Mouse (Mus musculus) c-Kit-positive CD71-negative TER-119-negative erythroid progenitor cells, embryonic 14.5 days (primary cell): ENCODE data around the gene Tet3.

ENCODE experiments used
- DNase-seq: peaks from one replicate; pipeline ENCODE4 v3.0.0-alpha.2; 2013; ENCODE audit warnings: low read depth

Gene Tet3

DNA sequence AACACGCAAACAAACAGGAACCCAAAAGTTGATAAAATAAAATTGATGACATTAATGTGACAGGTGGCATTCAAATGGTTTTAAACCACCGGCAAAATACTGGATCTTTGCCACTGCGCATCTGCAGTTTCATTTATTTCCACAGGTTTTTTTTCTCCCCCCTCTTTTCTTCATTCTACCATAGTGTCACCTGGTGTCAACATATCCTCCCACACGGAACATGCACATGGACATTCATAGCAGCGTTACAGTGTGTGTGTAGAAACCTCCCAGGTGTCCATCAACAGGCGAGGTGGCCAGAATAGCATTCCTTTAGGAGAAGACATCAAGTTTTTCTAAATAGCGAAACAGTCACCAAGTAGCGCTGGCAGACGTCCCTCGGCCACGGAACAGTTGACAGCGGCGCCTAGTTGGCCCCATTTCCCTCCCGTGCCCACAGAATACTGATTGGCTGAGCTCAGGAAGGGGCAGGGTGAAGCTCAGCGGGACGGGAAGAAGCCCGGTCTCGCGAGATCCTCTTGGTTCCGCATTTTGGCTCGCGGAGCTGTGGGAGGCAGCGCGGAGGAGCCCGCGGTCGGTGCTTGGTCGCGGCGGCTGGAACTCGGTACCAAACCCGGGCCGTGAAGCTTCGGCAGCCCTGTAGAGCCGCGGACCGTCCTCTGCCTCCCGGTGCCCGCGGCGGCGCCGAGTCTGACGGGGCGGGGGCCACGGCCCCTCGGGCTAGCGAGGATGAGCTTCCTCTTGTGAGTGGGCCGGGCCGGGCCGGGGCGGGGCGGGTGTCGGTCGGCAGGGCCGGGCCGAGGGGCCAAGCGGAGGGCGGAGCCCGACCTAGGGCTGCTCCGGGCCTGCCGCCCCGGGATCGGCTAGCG, 133.1 kb downstream of the Tet3 start, which contains the start of the genes Mthfd2 and Mob1a:
Gene Mthfd2 (minus strand): TSS at position 384 of the 869 bp plus-strand sequence.
Gene Mob1a (plus strand): TSS at position 492 of the 869 bp plus-strand sequence.
- DNase-seq, result peak; percentile 93

DNA sequence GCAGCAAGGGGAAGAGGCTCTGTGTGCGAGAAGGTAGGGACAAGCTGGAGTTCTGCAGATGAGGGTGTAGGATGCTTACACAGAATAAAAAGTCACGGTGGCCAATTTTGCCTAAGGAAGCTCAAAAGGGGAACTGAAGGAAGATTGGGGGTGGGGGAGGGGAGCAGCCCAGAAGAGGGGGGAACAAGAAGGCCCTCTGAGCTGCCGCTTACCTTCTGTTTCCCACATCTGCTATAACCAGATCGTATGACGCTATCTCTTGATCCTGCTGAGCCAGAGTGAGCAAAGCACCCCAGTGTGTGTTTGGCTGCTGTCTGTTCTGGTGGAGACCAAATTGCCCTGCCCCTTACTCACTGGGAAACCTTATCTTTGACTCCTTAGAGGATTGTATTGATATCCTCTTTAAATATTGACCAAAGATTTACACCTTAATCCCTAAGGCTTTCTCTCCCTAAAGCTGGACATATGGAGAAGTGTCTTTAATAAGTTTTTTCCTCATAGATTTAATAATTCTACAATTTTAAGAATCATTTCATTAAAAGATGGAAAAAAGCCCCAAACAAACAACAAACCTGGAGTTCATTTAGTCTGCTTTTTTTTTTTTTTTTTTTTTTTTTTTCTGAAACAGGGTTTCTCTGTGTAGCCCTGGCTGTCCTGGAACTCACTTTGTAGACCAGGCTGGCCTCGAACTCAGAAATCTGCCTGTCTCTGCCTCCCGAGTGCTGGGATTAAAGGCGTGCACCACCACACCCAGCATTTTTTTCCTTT, 135.0 kb downstream of the Tet3 start:
- peak; percentile 49 for DNase-seq

DNA sequence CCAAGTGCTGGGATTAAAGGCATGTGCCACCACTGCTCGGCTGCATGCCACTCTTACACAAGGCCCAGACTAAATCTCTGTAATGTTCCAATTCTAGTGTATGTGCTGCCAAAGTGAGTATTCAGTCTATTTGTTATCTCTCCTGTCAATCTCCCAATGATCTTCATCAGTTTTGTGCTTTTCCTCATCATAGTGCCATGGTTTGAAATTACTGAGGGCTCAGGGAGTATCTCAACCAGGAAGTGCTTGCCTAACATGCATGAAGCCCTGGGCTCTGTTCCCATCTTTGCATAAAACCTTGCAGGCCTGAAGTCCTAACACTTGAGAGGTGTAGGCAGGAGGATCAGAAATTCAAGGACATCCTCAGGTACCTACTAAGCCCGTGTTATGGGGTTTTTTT, 136.1 kb downstream of the Tet3 start:
- DNase-seq, result no peak

DNA sequence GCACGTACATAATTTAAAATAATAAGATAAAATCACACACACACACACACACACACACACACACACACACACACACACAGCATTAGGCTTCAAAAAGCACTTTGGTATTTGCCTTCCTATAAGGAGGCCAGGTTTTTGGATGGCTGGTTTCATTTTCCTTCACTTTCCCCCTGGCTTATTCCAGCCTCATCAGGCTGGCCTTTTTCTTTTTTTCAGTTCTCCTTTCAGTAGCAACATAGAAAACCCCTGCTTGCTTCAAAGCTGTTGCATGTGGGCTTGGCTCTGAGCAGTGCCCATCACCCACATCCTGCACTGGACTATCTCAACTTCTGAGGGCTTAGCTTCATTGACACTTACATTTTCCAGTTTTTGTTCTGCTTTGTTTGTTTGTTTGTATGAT, 137.0 kb downstream of the Tet3 start:
- DNase-seq, result no peak

DNA sequence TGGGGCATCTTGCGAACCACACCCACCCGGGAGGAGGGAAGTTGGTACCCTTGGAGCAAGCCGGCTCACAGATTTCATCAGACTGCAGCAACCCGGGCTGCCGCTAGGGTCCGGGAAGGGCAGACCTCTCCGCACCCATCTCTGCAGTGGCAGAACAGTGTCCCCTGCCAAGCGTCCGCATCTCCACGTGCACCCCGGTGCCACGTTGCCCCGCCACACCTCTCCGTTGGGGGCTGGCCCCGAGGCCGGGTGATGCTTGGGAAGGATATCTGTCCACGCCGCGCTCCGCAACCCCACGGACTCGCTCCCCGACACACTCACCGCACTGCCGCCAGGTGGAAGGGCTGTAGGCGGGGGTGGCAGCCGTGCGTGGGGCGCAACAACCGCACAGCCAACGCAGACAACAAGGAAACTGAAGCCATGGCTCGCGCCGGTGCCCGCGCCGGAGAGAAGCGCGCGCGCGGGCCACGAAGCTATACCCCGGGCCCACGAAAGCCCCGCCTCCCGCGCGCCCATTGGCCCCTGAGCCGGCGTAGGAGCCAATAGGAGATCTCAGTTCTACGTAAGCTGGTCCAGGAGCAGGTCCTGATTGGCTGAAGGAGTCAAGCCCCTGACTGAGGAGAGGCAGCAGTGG, 141.7 kb downstream of the Tet3 start:
- peak; percentile 79 for DNase-seq

DNA sequence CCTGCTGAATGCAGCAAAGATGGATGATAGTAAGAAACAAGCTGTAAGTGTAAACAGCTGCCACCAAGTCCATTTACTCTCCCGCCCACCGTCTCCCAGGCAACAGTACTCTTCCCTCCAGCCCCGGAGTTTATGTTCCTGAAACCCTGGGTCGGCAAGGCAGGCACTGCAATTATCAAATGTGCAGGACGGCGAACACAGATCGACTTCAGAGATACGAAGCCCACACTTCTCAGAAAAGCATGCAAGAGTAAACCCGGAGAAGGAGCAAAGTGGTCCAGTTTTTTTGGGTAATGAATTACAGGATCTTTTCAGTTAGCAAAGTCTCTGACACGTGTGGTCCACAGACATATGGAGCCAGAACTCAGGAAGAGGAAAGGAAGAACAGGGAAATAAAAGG, 142.9 kb downstream of the Tet3 start:
- DNase-seq, result no peak

DNA sequence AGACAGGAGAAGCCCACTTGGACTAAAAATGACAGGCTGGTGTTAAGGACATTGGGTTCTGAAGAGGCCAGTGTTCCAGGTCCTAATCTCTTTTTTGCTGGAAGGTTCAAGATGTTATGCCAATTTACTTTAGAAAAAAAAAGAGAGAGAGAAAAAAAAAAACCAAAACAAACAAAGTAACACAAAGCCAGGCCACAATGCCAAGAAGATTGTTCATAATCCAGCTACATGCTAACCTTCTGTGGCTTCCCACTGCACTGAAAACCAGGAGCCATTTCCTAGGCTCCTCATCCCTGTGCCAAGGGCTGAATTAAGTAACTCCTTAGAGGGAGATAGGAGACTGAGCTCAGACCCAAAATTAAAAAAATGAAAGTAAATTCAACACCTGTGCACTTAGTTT, 143.6 kb downstream of the Tet3 start:
- DNase-seq, result no peak

DNA sequence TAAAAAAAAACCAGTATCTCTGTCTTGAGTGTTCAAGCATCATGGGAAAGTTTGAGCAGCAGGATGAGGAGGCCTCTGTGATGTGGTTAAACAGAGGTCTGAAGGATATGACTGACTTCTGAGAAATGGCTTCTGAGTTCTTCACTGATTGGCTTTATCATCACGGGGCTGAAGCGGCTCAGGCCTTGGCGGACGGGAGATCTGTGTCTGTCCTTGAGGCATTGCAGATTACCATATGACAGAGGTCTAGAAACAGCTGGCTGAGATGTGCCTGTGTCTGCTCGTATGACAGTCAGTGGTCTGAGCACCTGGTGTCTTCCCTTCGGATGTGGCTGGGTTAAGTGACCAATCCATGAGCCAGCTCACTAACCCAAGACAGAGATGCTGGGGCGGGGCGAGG, 146.4 kb downstream of the Tet3 start:
- DNase-seq, result no peak
